Mouse (Mus musculus): ENCODE measurements around the gene Aasdh.

- no peak for TF ChIP-seq POLR2A (IDR thresholded peaks at IDR 0.05; ENCODE audit: control insufficient read depth, extremely low read depth, insufficient read depth, low read length, poor library complexity)
- no peak for TF ChIP-seq CTCF (IDR thresholded peaks at IDR 0.05; ENCODE audit: borderline replicate concordance, control insufficient read depth, extremely low read depth, insufficient read depth, low read length, poor library complexity)
These were observed 38.5 kb downstream of the Aasdh start for GRCm38 (mm10) chr5:76866819-76867218.
